Mouse (Mus musculus) neural tube, embryonic 11.5 days (tissue): Measurements from ENCODE around the gene Ddx55. TPM values are rescaled to one million over a fixed set of nuclear protein-coding genes. Genes with fewer than 3 reads are reported as not detected.

Experiments
- ATAC-seq: fragments of 200-750 bp; cut with Nextera tagmentation; 2 replicates; pipeline ENCODE4 v1.8.0; 2017; ENCODE audit warnings: moderate number of reproducible peaks, mild to moderate bottlenecking, moderate TSS enrichment, moderate library complexity; ENCODE audit not compliant: insufficient read depth, low FRiP score, low TSS enrichment
- DNase-seq: peaks from one replicate; pipeline ENCODE4 v3.0.0-alpha.2; 2015; ENCODE audit warnings: low spot score
- H3K27ac ChIP-seq: fragments of 300-500 bp; sonication (generic); 2 replicates; pipeline ENCODE4 v1.5.1; 2014; ENCODE audit warnings: low read depth, mild to moderate bottlenecking, low read length
- H3K27me3 ChIP-seq: fragments of 300-500 bp; sonication (generic); 2 replicates; pipeline ENCODE4 v1.6.1; 2014; ENCODE audit warnings: mild to moderate bottlenecking, low read length, mixed read lengths; ENCODE audit not compliant: control insufficient read depth, insufficient read depth
- H3K36me3 ChIP-seq: fragments of 300-500 bp; sonication (generic); 2 replicates; pipeline ENCODE4 v1.6.1; 2014; ENCODE audit warnings: mild to moderate bottlenecking, low read length, moderate library complexity, mixed read lengths; ENCODE audit not compliant: control insufficient read depth, insufficient read depth
- H3K4me1 ChIP-seq: fragments of 300-500 bp; sonication (generic); 2 replicates; pipeline ENCODE4 v1.6.1; 2014; ENCODE audit warnings: low read length, mixed read lengths; ENCODE audit not compliant: control insufficient read depth, insufficient read depth
- H3K4me2 ChIP-seq: fragments of 300-500 bp; sonication (generic); 2 replicates; pipeline ENCODE4 v1.6.1; 2014; ENCODE audit warnings: low read depth, mild to moderate bottlenecking, moderate library complexity
- H3K4me3 ChIP-seq: fragments of 300-500 bp; sonication (generic); 2 replicates; pipeline ENCODE4 v1.5.1; 2014; ENCODE audit warnings: low read depth, low read length
- H3K9ac ChIP-seq: fragments of 300-500 bp; sonication (generic); 2 replicates; pipeline ENCODE4 v1.6.1; 2014; ENCODE audit warnings: mild to moderate bottlenecking, low read length
- H3K9me3 ChIP-seq: fragments of 300-500 bp; sonication (generic); 2 replicates; pipeline ENCODE4 v1.6.1; 2016; ENCODE audit warnings: low read length; ENCODE audit not compliant: control insufficient read depth
- WGBS: fragments of 180-500 bp; shearing (Covaris S2); extraction: QIAGEN DNeasy Blood & Tissue Kit; methylation state at CpG from one replicate; pipeline ENCODE4 v1.1.7; 2014; 5-methylcytosine and 5-hydroxymethylcytosine counted together
- polyA plus RNA-seq: library from polyadenylated mRNA; unstranded; fragments of >200 nt; fragmentation: Nextera tagmentation; extraction: Ambion mirVana; gene quantifications from 2 replicates; pipeline ENCODE4 v1.2.1, GENCODE M21; 2014

Gene Ddx55
- 14.6 and 18.4 TPM in 2 replicates for polyA plus RNA-seq

DNA sequence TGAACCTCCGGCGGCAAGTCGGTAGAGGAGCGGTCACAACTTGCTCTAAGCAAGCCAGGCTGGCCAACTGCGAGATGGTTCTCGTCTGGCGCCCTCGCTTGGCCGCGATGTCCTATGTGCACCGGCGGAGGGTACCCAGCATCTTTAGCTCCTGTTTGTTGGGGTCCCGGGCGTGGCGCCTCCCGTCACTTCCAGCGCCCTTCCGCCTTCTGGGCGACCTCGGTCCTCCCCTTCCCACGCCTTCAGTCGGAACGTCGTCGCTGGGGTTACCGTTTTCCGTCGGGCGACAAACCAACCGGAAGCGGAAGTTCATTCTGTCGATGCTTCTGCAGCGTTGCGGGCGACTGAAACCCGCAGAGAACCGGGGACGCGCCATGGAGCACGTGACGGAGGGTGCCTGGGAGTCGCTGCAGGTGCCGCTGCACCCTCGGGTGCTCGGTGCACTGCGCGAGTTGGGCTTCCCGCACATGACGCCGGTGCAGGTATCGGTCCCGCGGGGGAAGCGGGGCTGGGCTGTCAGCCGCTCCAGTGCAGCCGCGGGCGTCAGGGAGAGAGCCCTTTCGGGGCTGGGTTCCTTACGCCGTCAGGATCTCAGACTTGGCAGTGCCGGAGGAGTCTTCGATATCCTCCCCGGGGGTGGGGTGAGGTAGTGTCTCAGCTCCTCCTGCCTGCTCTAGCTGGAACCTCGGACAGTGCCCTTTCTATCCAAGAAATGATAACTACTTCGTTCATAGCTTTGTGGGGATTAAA, at the start of gene Ddx55:
Gene Ddx55 (plus strand): TSS at position 307 of the 750 bp plus-strand sequence.
- ATAC-seq = peak; percentile 85
- Histone ChIP-seq H3K9ac (peak within 1 kb of the TSS; percentile 76), H3K27me3 (no peaks in the 10 kb centered on the region), H3K4me2 (peak within 1 kb of the TSS; percentile 75), H3K36me3 (peaks cover 17% of the 10 kb centered on the region), H3K4me3 (peak within 1 kb of the TSS; percentile 85), H3K9me3 (no peaks in the 10 kb centered on the region), H3K4me1 (peaks cover 3% of the 10 kb centered on the region; the same call in 1 of the 2 replicates), H3K27ac (peak within 1 kb of the TSS; percentile 65)
- DNase-seq = peak; percentile 94
- WGBS = under 1% methylated on average over 66 of the region's 66 CpGs

DNA sequence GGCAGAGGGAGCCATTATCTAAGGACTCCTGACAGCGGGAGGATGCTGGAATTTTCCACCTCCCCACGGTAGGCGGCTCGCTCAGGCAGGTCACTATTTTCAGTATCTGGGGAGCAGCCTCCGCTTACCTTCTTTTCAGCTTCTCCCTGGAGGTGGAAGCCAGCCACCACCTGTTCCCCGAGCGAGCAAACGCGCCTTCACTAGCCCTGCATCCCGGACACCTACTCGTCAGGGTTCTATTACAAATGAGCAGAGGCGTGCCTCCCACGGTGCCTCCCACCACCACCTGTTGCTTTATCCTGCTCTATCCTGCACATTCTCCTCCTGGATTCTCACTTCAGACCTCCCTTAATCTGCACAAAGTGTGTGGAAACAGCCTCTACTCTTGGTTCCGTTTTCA, 48.9 kb upstream of the Ddx55 start:
- no peak overlapping the region for H3K4me3 ChIP-seq
- no peak overlapping the region for H3K4me2 ChIP-seq
- H3K36me3 ChIP-seq = no peaks in the 10 kb centered on the region
- DNase-seq (no peak), ATAC-seq (no peak)
- H3K9me3 ChIP-seq = no peaks in the 10 kb centered on the region
- H3K27me3 ChIP-seq = no peaks in the 10 kb centered on the region
- no peak overlapping the region for H3K9ac ChIP-seq
- H3K4me1 ChIP-seq = peaks cover 3% of the 10 kb centered on the region; the same call in 1 of the 2 replicates
- H3K27ac ChIP-seq = no peak overlapping the region
- 63% methylated on average over 14 of the region's 14 CpGs for WGBS

DNA sequence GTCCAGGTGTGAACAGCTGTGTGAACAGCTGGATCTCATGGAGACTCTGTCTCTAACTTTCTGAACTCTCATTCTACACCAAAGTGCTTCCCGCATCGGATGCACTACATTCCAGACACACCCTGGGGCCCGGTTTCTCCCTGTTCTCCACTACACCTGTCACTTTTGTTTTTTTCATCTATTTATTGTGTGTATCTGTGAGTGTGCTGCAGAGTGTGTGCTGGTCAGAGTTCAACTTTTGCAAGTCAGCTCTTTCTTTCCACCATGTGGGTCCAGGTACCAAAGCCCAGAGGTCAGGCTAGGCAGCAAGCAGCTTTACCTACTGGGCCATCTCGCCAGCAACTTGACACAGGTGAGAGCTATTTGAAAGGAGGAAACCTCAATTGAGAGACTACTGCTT, 47.4 kb upstream of the Ddx55 start:
- H3K36me3 ChIP-seq = no peaks in the 10 kb centered on the region; the same call in 1 of the 2 replicates
- WGBS = 93% methylated on average over 4 of the region's 4 CpGs
- no peak overlapping the region for H3K4me3 ChIP-seq
- ATAC-seq (no peak), DNase-seq (no peak)
- H3K27ac ChIP-seq = no peak overlapping the region
- no peaks in the 10 kb centered on the region for H3K27me3 ChIP-seq
- H3K4me1 ChIP-seq = no peaks in the 10 kb centered on the region
- H3K4me2 ChIP-seq = no peak overlapping the region
- H3K9me3 ChIP-seq = no peaks in the 10 kb centered on the region
- H3K9ac ChIP-seq = no peak overlapping the region

DNA sequence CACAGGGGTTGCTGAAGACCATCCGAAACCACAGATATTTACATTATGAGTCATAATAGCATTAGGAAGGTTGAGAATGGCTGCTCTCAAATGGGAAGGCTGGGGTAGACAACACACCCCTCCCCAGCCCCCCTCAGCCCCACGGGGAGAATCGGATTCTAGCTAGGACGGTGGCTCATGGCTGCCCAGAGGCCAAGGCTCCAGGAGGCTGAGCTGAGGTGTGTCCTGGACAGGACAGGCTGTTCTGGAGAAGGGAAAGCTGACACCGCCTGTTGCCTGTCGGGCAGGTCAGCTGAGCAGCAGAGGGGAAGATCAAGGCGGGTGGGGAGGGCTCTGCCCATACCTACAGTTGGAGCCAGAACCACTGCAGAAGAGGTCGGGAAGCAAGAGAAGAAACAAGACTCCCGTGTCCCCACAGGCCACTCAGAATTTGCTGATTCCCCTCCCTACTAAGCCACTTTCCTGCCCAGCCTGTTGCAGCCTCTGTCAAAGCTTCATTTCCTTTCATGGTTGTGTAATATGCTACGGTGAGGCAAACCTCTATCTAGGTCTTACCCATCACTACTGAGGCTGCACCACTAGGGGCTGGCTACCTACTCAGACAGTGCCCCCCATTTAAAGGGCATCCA, 45.8 kb upstream of the Ddx55 start:
- 79% methylated on average over 10 of the region's 10 CpGs for WGBS
- no peak for ATAC-seq
- Histone ChIP-seq H3K4me1 (no peaks in the 10 kb centered on the region), H3K27me3 (no peaks in the 10 kb centered on the region), H3K9ac (no peak overlapping the region), H3K27ac (no peak overlapping the region), H3K4me2 (no peak overlapping the region), H3K4me3 (no peak overlapping the region), H3K36me3 (no peaks in the 10 kb centered on the region; the same call in 1 of the 2 replicates), H3K9me3 (no peaks in the 10 kb centered on the region)
- DNase-seq = no peak

DNA sequence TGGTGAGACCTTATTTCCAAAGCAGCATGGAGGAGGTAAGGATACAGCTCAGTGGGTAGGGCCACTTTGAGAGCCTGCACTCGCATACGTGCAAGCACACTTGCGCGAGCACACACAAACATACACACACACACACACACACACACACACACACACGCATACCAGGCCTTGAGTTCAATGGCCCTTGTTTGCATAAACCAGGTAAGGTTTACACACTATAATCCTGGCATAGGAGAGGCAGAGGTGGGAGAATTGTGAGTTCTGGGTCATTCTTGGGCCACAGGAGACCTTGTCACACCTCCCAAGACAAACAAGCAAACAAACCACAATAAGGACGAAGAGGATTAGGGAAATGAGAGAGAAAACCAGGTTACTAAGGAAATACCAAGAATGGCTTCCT, 43.5 kb upstream of the Ddx55 start:
- DNase-seq (no peak), ATAC-seq (no peak)
- WGBS = 93% methylated on average over 6 of the region's 6 CpGs
- Histone ChIP-seq H3K4me1 (no peaks in the 10 kb centered on the region), H3K27ac (no peak overlapping the region), H3K4me2 (no peak overlapping the region), H3K9ac (no peak overlapping the region), H3K9me3 (no peaks in the 10 kb centered on the region), H3K27me3 (no peaks in the 10 kb centered on the region), H3K36me3 (peaks cover 2% of the 10 kb centered on the region; the same call in 1 of the 2 replicates), H3K4me3 (no peak overlapping the region)

DNA sequence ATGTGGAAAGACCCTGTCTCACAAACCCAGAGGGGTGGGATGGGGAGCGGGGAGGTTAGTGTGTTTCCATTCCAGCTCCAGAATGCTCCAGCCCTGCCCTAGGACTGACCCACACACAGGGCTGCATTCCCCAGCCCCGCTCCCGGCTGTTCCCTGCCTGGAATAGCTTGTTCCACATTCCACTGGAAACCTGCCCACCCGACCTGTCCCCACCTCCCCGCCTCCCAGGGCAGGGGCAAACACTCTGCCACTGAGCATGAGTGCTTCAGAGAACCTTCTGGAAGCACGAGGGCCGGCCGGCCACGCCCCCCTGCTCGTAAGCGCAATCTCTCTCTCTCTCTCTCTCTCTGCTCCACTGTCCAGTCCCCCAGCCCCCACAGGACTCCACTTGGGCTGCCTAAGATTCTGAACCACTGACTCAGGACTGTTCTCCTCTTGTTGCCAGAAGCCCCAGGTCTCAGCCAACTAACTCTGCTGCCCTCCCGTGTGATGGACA, 42.9 kb upstream of the Ddx55 start:
- no peaks in the 10 kb centered on the region for H3K4me1 ChIP-seq
- no peak for DNase-seq
- no peak overlapping the region for H3K27ac ChIP-seq
- no peak overlapping the region for H3K9ac ChIP-seq
- no peaks in the 10 kb centered on the region for H3K9me3 ChIP-seq
- WGBS = 77% methylated on average over 12 of the region's 12 CpGs
- no peaks in the 10 kb centered on the region for H3K27me3 ChIP-seq
- no peak overlapping the region for H3K4me2 ChIP-seq
- ATAC-seq = no peak
- H3K36me3 ChIP-seq = peaks cover 6% of the 10 kb centered on the region; the same call in 1 of the 2 replicates
- H3K4me3 ChIP-seq = no peak overlapping the region

DNA sequence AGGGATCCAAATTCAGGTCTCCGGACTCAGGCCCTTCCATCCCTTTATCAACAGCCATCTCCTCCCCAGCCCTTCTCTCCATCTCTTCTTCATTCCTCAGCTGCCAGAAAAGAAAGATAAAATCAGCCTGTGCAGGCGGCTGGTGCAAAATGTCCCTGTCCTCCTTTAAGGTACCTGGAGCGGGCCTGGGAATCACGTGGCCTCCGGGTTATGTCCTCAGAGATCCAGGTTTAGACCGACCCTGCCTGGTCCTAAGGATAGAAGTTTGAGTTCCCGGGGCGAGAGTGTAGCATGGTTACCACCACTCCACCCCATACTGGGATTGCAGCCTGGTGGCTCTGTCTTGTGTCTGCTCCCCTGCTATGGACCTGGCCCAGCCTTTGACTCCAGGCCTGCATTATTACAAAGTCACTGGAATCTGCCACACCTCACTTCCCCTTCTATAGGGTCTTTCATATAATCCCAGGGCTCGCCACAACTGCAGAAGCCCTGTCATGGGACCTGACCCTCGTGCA, 42.1 kb upstream of the Ddx55 start:
- Histone ChIP-seq H3K4me1 (no peaks in the 10 kb centered on the region), H3K36me3 (peaks cover 6% of the 10 kb centered on the region; the same call in 1 of the 2 replicates), H3K27ac (no peak overlapping the region), H3K9ac (no peak overlapping the region), H3K27me3 (no peaks in the 10 kb centered on the region), H3K9me3 (no peaks in the 10 kb centered on the region), H3K4me3 (no peak overlapping the region), H3K4me2 (no peak overlapping the region)
- DNase-seq = no peak
- no peak for ATAC-seq
- WGBS = 90% methylated on average over 10 of the region's 10 CpGs

DNA sequence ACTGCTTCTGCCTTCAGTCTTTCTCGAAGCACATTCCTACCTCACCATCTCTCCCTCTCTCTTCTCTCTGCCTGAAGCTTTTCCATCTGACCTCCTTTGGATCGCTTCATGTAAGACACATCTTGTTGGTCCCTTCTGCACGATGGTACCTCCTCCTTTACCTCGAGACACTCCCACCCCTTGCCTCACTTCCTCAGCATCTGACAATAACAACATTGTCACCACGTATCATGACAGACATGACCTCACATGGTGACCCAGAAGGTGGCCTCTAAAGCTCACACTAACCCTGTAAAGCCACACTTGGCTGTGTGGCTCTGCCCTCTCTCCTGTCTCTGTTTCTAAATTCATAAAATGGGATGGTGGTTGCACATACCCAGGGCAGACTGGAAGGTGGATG, 36.9 kb upstream of the Ddx55 start:
- no peaks in the 10 kb centered on the region for H3K9me3 ChIP-seq
- H3K36me3 ChIP-seq = peaks cover 6% of the 10 kb centered on the region; the same call in 1 of the 2 replicates
- no peak for ATAC-seq
- WGBS = 92% methylated on average over 5 of the region's 5 CpGs
- H3K4me1 ChIP-seq = no peaks in the 10 kb centered on the region
- no peak overlapping the region for H3K9ac ChIP-seq
- no peaks in the 10 kb centered on the region for H3K27me3 ChIP-seq
- H3K27ac ChIP-seq = no peak overlapping the region
- no peak for DNase-seq
- no peak overlapping the region for H3K4me2 ChIP-seq
- H3K4me3 ChIP-seq = no peak overlapping the region
